Mouse (Mus musculus) midbrain, postnatal 0 days (tissue): ENCODE data around the gene Slc22a16. TPM values are rescaled to one million over a fixed set of nuclear protein-coding genes. Genes with fewer than 3 reads are reported as not detected.

Experiments
- ATAC-seq: fragments of 200-750 bp; cut with Nextera tagmentation; 2 replicates; pipeline ENCODE4 v1.8.0; 2017; ENCODE audit warnings: moderate number of reproducible peaks, mild to moderate bottlenecking, moderate TSS enrichment, moderate library complexity; ENCODE audit not compliant: low FRiP score
- DNase-seq: peaks from one replicate; pipeline ENCODE4 v3.0.0-alpha.2; 2015; ENCODE audit warnings: low spot score
- H3K27ac ChIP-seq: fragments of 300-500 bp; sonication (generic); 2 replicates; pipeline ENCODE4 v1.5.1; 2014; ENCODE audit warnings: low read depth, mild to moderate bottlenecking, low read length, mixed read lengths
- H3K27me3 ChIP-seq: fragments of 300-500 bp; sonication (generic); 2 replicates; pipeline ENCODE4 v1.6.1; 2014; ENCODE audit warnings: low read length, control low read depth, mixed read lengths; ENCODE audit not compliant: insufficient read depth
- H3K36me3 ChIP-seq: fragments of 300-500 bp; sonication (generic); 2 replicates; pipeline ENCODE4 v1.6.1; 2014; ENCODE audit warnings: low read length, control low read depth, mixed read lengths; ENCODE audit not compliant: insufficient read depth
- H3K4me1 ChIP-seq: fragments of 300-500 bp; sonication (generic); 2 replicates; pipeline ENCODE4 v1.6.1; 2014; ENCODE audit warnings: mild to moderate bottlenecking, control low read depth, antibody characterized with exemption, low read length, mixed read lengths; ENCODE audit not compliant: insufficient read depth
- H3K4me2 ChIP-seq: fragments of 300-500 bp; sonication (generic); 2 replicates; pipeline ENCODE4 v1.6.1; 2014; ENCODE audit warnings: low read depth, mild to moderate bottlenecking, low read length, mixed read lengths; ENCODE audit not compliant: poor library complexity, severe bottlenecking
- H3K4me3 ChIP-seq: fragments of 300-500 bp; sonication (generic); 2 replicates; pipeline ENCODE4 v1.5.1; 2014; ENCODE audit warnings: low read depth, mild to moderate bottlenecking, low read length, moderate library complexity
- H3K9ac ChIP-seq: fragments of 300-500 bp; sonication (generic); replicated peaks from 2 replicates; pipeline ENCODE4 v1.6.1; 2014; ENCODE audit warnings: mild to moderate bottlenecking, low read length, moderate library complexity, mixed read lengths; ENCODE audit not compliant: poor library complexity, severe bottlenecking
- H3K9me3 ChIP-seq: fragments of 300-500 bp; sonication (generic); 2 replicates; pipeline ENCODE4 v1.6.1; 2016; ENCODE audit warnings: low read length, control low read depth
- CTCF ChIP-seq: IDR thresholded peaks from 2 replicates; pipeline ENCODE4 v1.5.1; 2016; ENCODE audit warnings: antibody characterized with exemption, mild to moderate bottlenecking
- WGBS: fragments of 180-500 bp; shearing (Covaris S2); extraction: QIAGEN DNeasy Blood & Tissue Kit; methylation state at CpG from one replicate; pipeline ENCODE4 v1.1.7; 2014; 5-methylcytosine and 5-hydroxymethylcytosine counted together
- polyA plus RNA-seq: library from polyadenylated mRNA; unstranded; fragments of >200 nt; fragmentation: Nextera tagmentation; extraction: Ambion mirVana; gene quantifications from 2 replicates; pipeline ENCODE4 v1.2.1, GENCODE M21; 2015
- total RNA-seq: library from RNA; depleted of rRNA; stranded (reverse); fragments of >200 nt; gene quantifications from 2 replicates; pipeline ENCODE4 v1.2.3, GENCODE M21; 2014; rRNA removed

The Slc22a16 gene
- total and polyA plus RNA-seq, 2 experiments from 2014 or later: not detected

GRCm38 (mm10) chr10:40648776-40649175 is 78.6 kb downstream of the Slc22a16 start:
- Histone ChIP-seq H3K4me3 (no peak overlapping the region), H3K9me3 (no peaks in the 10 kb centered on the region), H3K9ac (no peak overlapping the region), H3K36me3 (no peaks in the 10 kb centered on the region), H3K27me3 (no peaks in the 10 kb centered on the region; the same call in 1 of the 2 replicates), H3K4me1 (no peaks in the 10 kb centered on the region), H3K27ac (no peak overlapping the region), H3K4me2 (no peak overlapping the region)
- WGBS: 81% methylated on average over 12 of the region's 12 CpGs
- TF ChIP-seq CTCF: no peak
- no peak for DNase-seq
- ATAC-seq: no peak

- H3K4me1 ChIP-seq: no peaks in the 10 kb centered on the region
- no peak overlapping the region for H3K4me2 ChIP-seq
- no peak for ATAC-seq
- TF ChIP-seq CTCF: peak; percentile 76
- peak; percentile 57 for DNase-seq
- no peak overlapping the region for H3K9ac ChIP-seq
- no peaks in the 10 kb centered on the region; the same call in 1 of the 2 replicates for H3K27me3 ChIP-seq
- no peaks in the 10 kb centered on the region for H3K36me3 ChIP-seq
- no peak overlapping the region for H3K27ac ChIP-seq
- H3K4me3 ChIP-seq: no peak overlapping the region
- no peaks in the 10 kb centered on the region for H3K9me3 ChIP-seq
- 27% methylated on average over 4 of the region's 4 CpGs for WGBS
These were observed 79.5 kb downstream of the Slc22a16 start for GRCm38 (mm10) chr10:40649634-40650033.

- Histone ChIP-seq H3K9me3 (no peaks in the 10 kb centered on the region), H3K36me3 (no peaks in the 10 kb centered on the region), H3K4me3 (no peak overlapping the region), H3K27ac (no peak overlapping the region), H3K4me1 (no peaks in the 10 kb centered on the region), H3K4me2 (no peak overlapping the region), H3K27me3 (no peaks in the 10 kb centered on the region; the same call in 1 of the 2 replicates), H3K9ac (no peak overlapping the region)
- ATAC-seq (no peak), DNase-seq (no peak)
- no peak for TF ChIP-seq CTCF
- WGBS: 64% methylated on average over 2 of the region's 2 CpGs
These were observed 81.5 kb downstream of the Slc22a16 start for GRCm38 (mm10) chr10:40651676-40652075.

Other genes with a start within 250 kb of the Slc22a16 start
- 11.8 and 13.2 TPM in 2 replicates for gene Cdk19, start 230.8 kb upstream of the Slc22a16 start, total RNA-seq
- gene Cdk19, start 230.8 kb upstream of the Slc22a16 start, polyA plus RNA-seq: 3.8 and 3.9 TPM in 2 replicates
- gene Ddo, start 59.7 kb downstream of the Slc22a16 start, total RNA-seq: 2.5 and 2.8 TPM in 2 replicates
- gene Ddo, start 59.7 kb downstream of the Slc22a16 start, polyA plus RNA-seq: 1.9 and 2.1 TPM in 2 replicates
- gene Mettl24, start 112.9 kb downstream of the Slc22a16 start, total RNA-seq: not detected in 2 replicates
- gene Mettl24, start 112.9 kb downstream of the Slc22a16 start, polyA plus RNA-seq: 0.98 and 1.1 TPM in 2 replicates